Mouse (Mus musculus) embryonic facial prominence, embryonic 11.5 days (tissue): ENCODE results near the gene Gm5799. TPM values are rescaled to one million over a fixed set of nuclear protein-coding genes. Genes with fewer than 3 reads are reported as not detected.
"Not testable (repeated sequence)": the region's sequence is repeated elsewhere in the genome, so short reads cannot be mapped to it uniquely, and the experiment has no call there.

Experiments
- ATAC-seq: fragments of 200-750 bp; cut with Nextera tagmentation; replicated peaks from 2 replicates; pipeline ENCODE4 v1.8.0; 2017; ENCODE audit warnings: low read depth; ENCODE audit not compliant: insufficient number of reproducible peaks, low FRiP score, low TSS enrichment
- DNase-seq: peaks from one replicate; pipeline ENCODE4 v3.0.0-alpha.2; 2015; ENCODE audit warnings: low spot score
- H3K27ac ChIP-seq: fragments of 300-500 bp; sonication (generic); replicated peaks from 2 replicates; pipeline ENCODE4 v1.5.1; 2014; ENCODE audit warnings: mild to moderate bottlenecking, low read depth, low read length, control low read depth
- H3K27me3 ChIP-seq: fragments of 300-500 bp; sonication (generic); 2 replicates; pipeline ENCODE4 v1.6.1; 2014; ENCODE audit warnings: mild to moderate bottlenecking, low read length, moderate library complexity, mixed read lengths; ENCODE audit not compliant: control insufficient read depth, insufficient read depth
- H3K36me3 ChIP-seq: fragments of 300-500 bp; sonication (generic); replicated peaks from 2 replicates; pipeline ENCODE4 v1.6.1; 2014; ENCODE audit warnings: low read depth, mild to moderate bottlenecking, low read length, moderate library complexity, mixed read lengths; ENCODE audit not compliant: control insufficient read depth, insufficient read depth
- H3K4me1 ChIP-seq: fragments of 300-500 bp; sonication (generic); 2 replicates; pipeline ENCODE4 v1.6.1; 2014; ENCODE audit warnings: low read length, mixed read lengths; ENCODE audit not compliant: control insufficient read depth, insufficient read depth
- H3K4me2 ChIP-seq: fragments of 300-500 bp; sonication (generic); 2 replicates; pipeline ENCODE4 v1.6.1; 2014; ENCODE audit warnings: low read depth, mild to moderate bottlenecking, control low read depth, low read length, moderate library complexity
- H3K4me3 ChIP-seq: fragments of 300-500 bp; sonication (generic); 2 replicates; pipeline ENCODE4 v1.5.1; 2014; ENCODE audit warnings: low read depth, low read length, control low read depth
- H3K9ac ChIP-seq: fragments of 300-500 bp; sonication (generic); replicated peaks from 2 replicates; pipeline ENCODE4 v1.6.1; 2014; ENCODE audit warnings: mild to moderate bottlenecking, control low read depth, low read length
- H3K9me3 ChIP-seq: fragments of 300-500 bp; sonication (generic); replicated peaks from 2 replicates; pipeline ENCODE4 v1.6.1; 2016; ENCODE audit warnings: mild to moderate bottlenecking, low read length, inconsistent platforms, mixed read lengths; ENCODE audit not compliant: control insufficient read depth
- WGBS: fragments of 180-500 bp; shearing (Covaris S2); extraction: QIAGEN DNeasy Blood & Tissue Kit; methylation state at CpG from one replicate; pipeline ENCODE4 v1.1.7; 2014; 5-methylcytosine and 5-hydroxymethylcytosine counted together
- polyA plus RNA-seq: library from polyadenylated mRNA; unstranded; fragments of >200 nt; fragmentation: Nextera tagmentation; extraction: Ambion mirVana; gene quantifications from 2 replicates; pipeline ENCODE4 v1.2.1, GENCODE M21; 2014

Gene Gm5799
- not detected in 2 replicates for polyA plus RNA-seq

DNA sequence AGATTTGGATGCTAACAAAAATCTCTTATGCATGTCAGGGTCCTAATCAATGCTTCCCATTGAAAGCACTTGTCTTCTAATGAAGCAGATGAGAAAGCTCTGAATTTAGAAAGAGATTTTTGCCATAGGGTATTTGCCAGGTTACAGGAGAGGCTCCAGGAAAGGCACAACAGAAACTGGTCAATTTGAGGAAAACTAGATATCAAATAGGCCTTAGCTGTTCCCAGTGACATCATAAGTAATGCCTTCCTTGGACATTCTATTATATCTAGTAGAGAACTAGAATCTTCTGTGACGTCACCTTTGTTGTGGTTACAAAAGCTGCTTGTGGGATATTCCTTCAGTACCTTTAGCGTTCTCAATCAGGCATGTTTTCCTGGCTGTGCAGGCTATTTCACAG lies at the start of gene Gm5799:
TSS of gene Gm5799 (plus strand) at position 301 of the 400 bp plus-strand sequence.
- not testable (repeated sequence) for H3K27ac ChIP-seq, H3K4me3 ChIP-seq, H3K9ac ChIP-seq, H3K4me2 ChIP-seq, ATAC-seq, H3K27me3 ChIP-seq, H3K4me1 ChIP-seq, DNase-seq, H3K9me3 ChIP-seq, H3K36me3 ChIP-seq
- 95% methylated on average over 1 of the region's 2 CpGs for WGBS

DNA sequence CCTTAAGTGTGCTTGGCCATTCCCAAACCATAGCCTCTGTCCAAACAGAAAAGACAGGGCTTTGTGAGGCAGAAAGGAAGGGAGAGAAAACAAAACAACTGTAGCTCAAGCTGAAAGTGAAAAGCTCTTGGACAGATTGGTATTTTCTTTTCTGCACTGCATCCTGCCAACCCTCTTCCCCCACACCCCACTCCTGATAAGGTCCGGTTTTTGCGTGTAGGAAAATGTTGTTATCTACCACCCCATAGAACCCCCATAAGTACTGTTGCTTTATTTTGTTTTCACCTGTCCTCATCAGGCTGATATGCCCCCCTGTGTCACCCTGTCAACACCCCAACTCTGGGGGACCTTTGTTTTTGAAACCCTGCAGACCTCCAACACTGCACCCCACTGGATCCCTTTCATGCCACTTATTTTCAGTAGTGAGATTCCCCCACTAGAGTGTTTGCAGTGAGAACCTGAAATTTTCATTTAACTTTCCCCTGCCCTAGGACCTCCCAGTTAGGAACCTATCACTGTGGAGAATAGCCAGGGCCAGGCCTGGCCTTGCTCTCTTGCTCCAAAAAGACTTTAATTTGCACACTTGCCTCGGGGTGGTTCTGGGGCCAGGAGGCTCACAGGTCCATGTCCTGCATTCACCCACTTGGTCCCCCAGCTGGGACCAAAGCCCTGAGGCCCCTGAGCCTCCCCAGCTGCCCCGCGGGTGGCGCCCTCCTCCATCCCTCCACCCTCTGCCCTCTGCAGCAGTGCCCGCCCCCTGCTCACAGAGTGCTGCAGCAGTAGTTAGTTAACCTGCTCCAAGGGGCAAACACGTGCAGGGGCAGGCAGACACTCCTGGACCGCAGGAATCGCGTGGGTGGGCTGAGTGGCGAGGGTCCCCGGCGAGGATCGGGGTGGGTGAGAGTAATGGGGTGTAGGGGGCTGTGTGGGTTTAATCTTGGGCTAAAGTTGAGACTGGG lies 12.0 kb upstream of the Gm5799 start:
- not testable (repeated sequence) for H3K4me2 ChIP-seq, H3K9ac ChIP-seq, H3K4me3 ChIP-seq, DNase-seq, H3K27ac ChIP-seq, H3K9me3 ChIP-seq, H3K4me1 ChIP-seq, ATAC-seq, H3K27me3 ChIP-seq, H3K36me3 ChIP-seq
- 38% methylated on average over 5 of the region's 15 CpGs for WGBS

GRCm38 (mm10) chr14:43532011-43532383 lies 11.4 kb upstream of the Gm5799 start:
- H3K4me1 ChIP-seq, H3K4me3 ChIP-seq, H3K9me3 ChIP-seq, H3K9ac ChIP-seq, ATAC-seq, H3K36me3 ChIP-seq, H3K4me2 ChIP-seq, H3K27ac ChIP-seq, DNase-seq, H3K27me3 ChIP-seq: not testable (repeated sequence)
- WGBS: no CpG with 5 or more reads among the region's 6 CpGs

GRCm38 (mm10) chr14:43532387-43532786 lies 11.0 kb upstream of the Gm5799 start:
- not testable (repeated sequence) for DNase-seq

DNA sequence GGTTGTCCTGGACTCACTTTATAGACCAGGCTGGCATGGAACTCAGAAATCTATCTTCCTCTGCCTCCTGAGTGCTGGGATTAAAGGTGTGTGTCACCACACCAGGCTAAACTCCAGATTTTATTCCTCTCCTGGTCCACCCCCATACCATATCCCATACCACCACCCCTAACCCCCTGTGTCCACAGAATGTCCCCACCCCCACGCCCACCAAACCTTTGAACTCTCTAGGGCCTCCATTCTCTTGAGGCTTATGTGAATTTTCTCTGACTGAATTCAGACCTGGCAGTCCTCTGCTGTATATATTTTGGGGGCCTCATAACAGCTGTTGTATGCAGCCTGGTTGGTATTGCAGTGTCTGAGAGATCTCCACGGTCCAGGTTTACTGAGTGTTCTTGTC lies 5.2 kb upstream of the Gm5799 start:
- not testable (repeated sequence) for H3K27ac ChIP-seq, H3K4me1 ChIP-seq, DNase-seq, H3K9me3 ChIP-seq, H3K4me2 ChIP-seq, H3K27me3 ChIP-seq, H3K4me3 ChIP-seq, ATAC-seq, H3K9ac ChIP-seq, H3K36me3 ChIP-seq
- 75% methylated on average over 2 of the region's 2 CpGs for WGBS

More at GRCm38 (mm10) chr14:43532387-43532786, 11.0 kb upstream of the Gm5799 start:
- ATAC-seq, H3K4me2 ChIP-seq, H3K27ac ChIP-seq, H3K9ac ChIP-seq, H3K27me3 ChIP-seq, H3K36me3 ChIP-seq, H3K9me3 ChIP-seq, H3K4me3 ChIP-seq, H3K4me1 ChIP-seq: not testable (repeated sequence)
- 62% methylated on average over 4 of the region's 6 CpGs for WGBS

DNA sequence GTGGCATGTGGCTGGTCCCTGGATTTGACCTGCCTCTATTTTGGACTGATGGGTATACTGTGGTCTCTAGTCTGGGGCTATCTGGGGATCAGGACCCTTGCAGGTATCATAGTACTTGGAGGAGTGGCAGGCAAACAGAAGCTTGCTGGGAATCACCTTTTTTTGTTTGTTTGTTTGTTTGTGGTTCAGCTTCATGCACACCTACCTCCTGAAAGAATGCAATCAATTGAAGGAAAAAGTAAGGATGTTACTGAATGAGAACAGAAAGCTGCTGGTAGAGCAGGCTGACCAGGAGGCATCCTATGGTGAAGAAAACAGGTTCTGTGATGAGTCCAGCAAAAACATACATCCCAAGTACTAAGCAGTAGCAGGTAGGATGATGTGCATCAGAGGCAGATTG lies 2.9 kb downstream of the Gm5799 start:
- H3K27ac ChIP-seq, ATAC-seq, H3K27me3 ChIP-seq: not testable (repeated sequence)

GRCm38 (mm10) chr14:43552271-43552670 lies 8.9 kb downstream of the Gm5799 start:
- H3K27ac ChIP-seq, H3K4me2 ChIP-seq, DNase-seq, H3K4me3 ChIP-seq, H3K36me3 ChIP-seq, ATAC-seq, H3K9me3 ChIP-seq, H3K27me3 ChIP-seq, H3K4me1 ChIP-seq, H3K9ac ChIP-seq: not testable (repeated sequence)
- 88% methylated on average over 2 of the region's 2 CpGs for WGBS

More for the DNA sequence above, 2.9 kb downstream of the Gm5799 start:
- DNase-seq, H3K4me2 ChIP-seq, H3K4me3 ChIP-seq, H3K36me3 ChIP-seq, H3K4me1 ChIP-seq, H3K9ac ChIP-seq, H3K9me3 ChIP-seq: not testable (repeated sequence)

DNA sequence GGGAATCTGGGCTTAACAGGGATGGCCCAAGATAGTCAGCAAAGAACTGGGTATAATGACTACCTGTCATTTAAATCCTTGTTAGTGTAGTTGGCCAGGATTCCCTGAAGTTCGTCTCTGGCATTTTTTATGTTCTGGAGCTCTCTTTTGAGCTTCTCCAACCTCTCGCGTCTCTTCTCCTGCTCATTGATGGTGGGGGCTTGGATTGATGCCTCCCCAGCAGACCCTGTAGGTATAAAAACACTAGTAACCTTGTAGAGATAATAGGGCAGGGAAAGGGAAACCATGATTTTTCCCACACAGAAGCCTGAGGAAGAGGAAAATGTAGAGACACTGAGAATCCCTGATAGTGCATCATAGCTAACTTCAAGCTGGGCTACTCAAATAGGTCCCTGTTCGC lies 34.6 kb downstream of the Gm5799 start:
- H3K36me3 ChIP-seq, DNase-seq: not testable (repeated sequence)

More for the DNA sequence above, 34.6 kb downstream of the Gm5799 start:
- not testable (repeated sequence) for H3K9me3 ChIP-seq, H3K4me2 ChIP-seq, H3K9ac ChIP-seq, H3K27me3 ChIP-seq, ATAC-seq, H3K27ac ChIP-seq, H3K4me3 ChIP-seq, H3K4me1 ChIP-seq
- WGBS: 97% methylated on average over 3 of the region's 4 CpGs
